Mouse (Mus musculus) embryonic facial prominence, embryonic 14.5 days (tissue): ENCODE measurements around the gene Slc35b2. TPM values are rescaled to one million over a fixed set of nuclear protein-coding genes. Genes with fewer than 3 reads are reported as not detected.
A peak's percentile ranks its signal among the peaks of the same experiment; 100 is the strongest.

Experiments
- ATAC-seq: fragments of 200-750 bp; cut with Nextera tagmentation; 2 replicates; pipeline ENCODE4 v1.8.0; 2017; ENCODE audit warnings: low read depth, moderate number of reproducible peaks, moderate TSS enrichment
- DNase-seq: peaks from one replicate; pipeline ENCODE4 v3.0.0-alpha.2; 2015; ENCODE audit warnings: low spot score
- H3K27ac ChIP-seq: fragments of 300-500 bp; sonication (generic); replicated peaks from 2 replicates; pipeline ENCODE4 v1.5.1; 2014; ENCODE audit warnings: low read depth, mild to moderate bottlenecking, low read length, moderate library complexity
- H3K27me3 ChIP-seq: fragments of 300-500 bp; sonication (generic); replicated peaks from 2 replicates; pipeline ENCODE4 v1.6.1; 2014; ENCODE audit warnings: low read length; ENCODE audit not compliant: control insufficient read depth, insufficient read depth
- H3K36me3 ChIP-seq: fragments of 300-500 bp; sonication (generic); 2 replicates; pipeline ENCODE4 v1.6.1; 2014; ENCODE audit warnings: low read length, mixed read lengths; ENCODE audit not compliant: control insufficient read depth, insufficient read depth
- H3K4me1 ChIP-seq: fragments of 300-500 bp; sonication (generic); 2 replicates; pipeline ENCODE4 v1.6.1; 2014; ENCODE audit warnings: antibody characterized with exemption, low read length; ENCODE audit not compliant: control insufficient read depth, insufficient read depth
- H3K4me2 ChIP-seq: fragments of 300-500 bp; sonication (generic); 2 replicates; pipeline ENCODE4 v1.6.1; 2014; ENCODE audit warnings: low read depth, mild to moderate bottlenecking, low read length, moderate library complexity, mixed read lengths
- H3K4me3 ChIP-seq: fragments of 300-500 bp; sonication (generic); 2 replicates; pipeline ENCODE4 v1.5.1; 2014; ENCODE audit warnings: low read depth, mild to moderate bottlenecking, low read length
- H3K9ac ChIP-seq: fragments of 300-500 bp; sonication (generic); 2 replicates; pipeline ENCODE4 v1.6.1; 2014; ENCODE audit warnings: low read depth, mild to moderate bottlenecking, low read length, moderate library complexity, mixed read lengths
- H3K9me3 ChIP-seq: fragments of 300-500 bp; sonication (generic); 2 replicates; pipeline ENCODE4 v1.6.1; 2016; ENCODE audit warnings: low read length; ENCODE audit not compliant: control insufficient read depth
- WGBS: fragments of 180-500 bp; shearing (Covaris S2); extraction: QIAGEN DNeasy Blood & Tissue Kit; methylation state at CpG from one replicate; pipeline ENCODE4 v1.1.7; 2014; 5-methylcytosine and 5-hydroxymethylcytosine counted together
- polyA plus RNA-seq: library from polyadenylated mRNA; unstranded; fragments of >200 nt; fragmentation: Nextera tagmentation; extraction: Ambion mirVana; gene quantifications from 2 replicates; pipeline ENCODE4 v1.2.1, GENCODE M21; 2014

Gene Slc35b2
- polyA plus RNA-seq, 1 experiment from 2014 or later: 139 TPM

- 1% methylated on average over 40 of the region's 45 CpGs for WGBS
- H3K9me3 ChIP-seq: no peaks in the 10 kb centered on the region
- peak; percentile 76 for ATAC-seq
- H3K4me2 ChIP-seq: peak within 1 kb of the TSS; percentile 72
- H3K9ac ChIP-seq: peak within 1 kb of the TSS; percentile 68
- no peak within 1 kb of the TSS for H3K27ac ChIP-seq
- no peaks in the 10 kb centered on the region for H3K36me3 ChIP-seq
- peak within 1 kb of the TSS; percentile 48 for H3K4me3 ChIP-seq
- DNase-seq: peak; percentile 96
- peaks cover 12% of the 10 kb centered on the region for H3K27me3 ChIP-seq
- H3K4me1 ChIP-seq: peaks cover 9% of the 10 kb centered on the region; the same call in 1 of the 2 replicates
Observed at GRCm38 (mm10) chr17:45555452-45556106, 8.1 kb upstream of the Slc35b2 start, which contains the start of gene Nfkbie. Nfkbie (plus strand) TSS chr17:45555703.

- no peaks in the 10 kb centered on the region for H3K36me3 ChIP-seq
- peaks cover 9% of the 10 kb centered on the region; the same call in 1 of the 2 replicates for H3K4me1 ChIP-seq
- H3K4me3 ChIP-seq: peak overlapping the region; percentile 48
- no peak overlapping the region for H3K27ac ChIP-seq
- H3K9ac ChIP-seq: peak overlapping the region; percentile 68
- 3% methylated on average over 11 of the region's 14 CpGs for WGBS
- ATAC-seq: no peak
- no peaks in the 10 kb centered on the region for H3K9me3 ChIP-seq
- H3K27me3 ChIP-seq: peaks cover 12% of the 10 kb centered on the region
- peak overlapping the region; percentile 72 for H3K4me2 ChIP-seq
- DNase-seq: no peak
Observed at GRCm38 (mm10) chr17:45556107-45556489, 7.6 kb upstream of the Slc35b2 start.

GRCm38 (mm10) chr17:45556514-45557245, 7.0 kb upstream of the Slc35b2 start:
- H3K4me2 ChIP-seq: peak overlapping the region; percentile 72
- peaks cover 12% of the 10 kb centered on the region for H3K27me3 ChIP-seq
- H3K36me3 ChIP-seq: no peaks in the 10 kb centered on the region
- ATAC-seq: no peak
- no peak for DNase-seq
- H3K9me3 ChIP-seq: no peaks in the 10 kb centered on the region
- WGBS: 66% methylated on average over 3 of the region's 3 CpGs
- H3K27ac ChIP-seq: no peak overlapping the region
- peaks cover 9% of the 10 kb centered on the region; the same call in 1 of the 2 replicates for H3K4me1 ChIP-seq
- H3K9ac ChIP-seq: peak overlapping the region; percentile 68
- H3K4me3 ChIP-seq: peak overlapping the region; percentile 48

- no peak for DNase-seq
- 61% methylated on average over 7 of the region's 7 CpGs for WGBS
- Histone ChIP-seq H3K36me3 (no peaks in the 10 kb centered on the region), H3K9me3 (no peaks in the 10 kb centered on the region), H3K4me1 (peaks cover 9% of the 10 kb centered on the region; the same call in 1 of the 2 replicates), H3K27me3 (peaks cover 12% of the 10 kb centered on the region), H3K4me3 (no peak overlapping the region), H3K9ac (peak overlapping the region; percentile 14; the same call in 1 of the 2 replicates), H3K27ac (no peak overlapping the region), H3K4me2 (0 out of 2 replicates have a peak overlapping the region, but pooled peaks have one; percentile 23)
- no peak for ATAC-seq
Observed at GRCm38 (mm10) chr17:45557246-45557824, 6.3 kb upstream of the Slc35b2 start.

GRCm38 (mm10) chr17:45557998-45558862, 5.4 kb upstream of the Slc35b2 start:
- Histone ChIP-seq H3K9me3 (no peaks in the 10 kb centered on the region), H3K4me2 (no peak overlapping the region), H3K27ac (no peak overlapping the region), H3K4me1 (peaks cover 9% of the 10 kb centered on the region; the same call in 1 of the 2 replicates), H3K4me3 (no peak overlapping the region), H3K36me3 (no peaks in the 10 kb centered on the region), H3K27me3 (peaks cover 12% of the 10 kb centered on the region), H3K9ac (no peak overlapping the region)
- WGBS: 51% methylated on average over 16 of the region's 16 CpGs
- DNase-seq (no peak), ATAC-seq (no peak)

GRCm38 (mm10) chr17:45559732-45560525, 3.7 kb upstream of the Slc35b2 start:
- Histone ChIP-seq H3K27ac (no peak overlapping the region), H3K36me3 (no peaks in the 10 kb centered on the region), H3K27me3 (peaks cover 12% of the 10 kb centered on the region), H3K4me2 (no peak overlapping the region), H3K9ac (no peak overlapping the region), H3K4me3 (no peak overlapping the region), H3K9me3 (no peaks in the 10 kb centered on the region), H3K4me1 (peaks cover 15% of the 10 kb centered on the region)
- DNase-seq (no peak), ATAC-seq (no peak)
- WGBS: 84% methylated on average over 15 of the region's 15 CpGs

GRCm38 (mm10) chr17:45563216-45563615, 458 bp upstream of the Slc35b2 start:
- peak overlapping the region; percentile 62 for H3K4me3 ChIP-seq
- H3K4me2 ChIP-seq: peak overlapping the region; percentile 93; the same call in 1 of the 2 replicates
- H3K27ac ChIP-seq: no peak overlapping the region
- H3K9ac ChIP-seq: peak overlapping the region; percentile 82; the same call in 1 of the 2 replicates
- peaks cover 32% of the 10 kb centered on the region for H3K36me3 ChIP-seq
- no peak for DNase-seq
- WGBS: 76% methylated on average over 12 of the region's 12 CpGs
- H3K9me3 ChIP-seq: no peaks in the 10 kb centered on the region
- H3K4me1 ChIP-seq: peaks cover 10% of the 10 kb centered on the region
- no peak for ATAC-seq
- H3K27me3 ChIP-seq: no peaks in the 10 kb centered on the region
